Mouse (Mus musculus) neural tube, embryonic 11.5 days (tissue): ENCODE results near the gene Abca7. TPM values are rescaled to one million over a fixed set of nuclear protein-coding genes. Genes with fewer than 3 reads are reported as not detected.
A peak's percentile ranks its signal among the peaks of the same experiment; 100 is the strongest.

ENCODE experiments used
- ATAC-seq: fragments of 200-750 bp; cut with Nextera tagmentation; 2 replicates; pipeline ENCODE4 v1.8.0; 2017; ENCODE audit warnings: moderate number of reproducible peaks, mild to moderate bottlenecking, moderate TSS enrichment, moderate library complexity; ENCODE audit not compliant: insufficient read depth, low FRiP score, low TSS enrichment
- DNase-seq: peaks from one replicate; pipeline ENCODE4 v3.0.0-alpha.2; 2015; ENCODE audit warnings: low spot score
- H3K27ac ChIP-seq: fragments of 300-500 bp; sonication (generic); 2 replicates; pipeline ENCODE4 v1.5.1; 2014; ENCODE audit warnings: low read depth, mild to moderate bottlenecking, low read length
- H3K27me3 ChIP-seq: fragments of 300-500 bp; sonication (generic); 2 replicates; pipeline ENCODE4 v1.6.1; 2014; ENCODE audit warnings: mild to moderate bottlenecking, low read length, mixed read lengths; ENCODE audit not compliant: control insufficient read depth, insufficient read depth
- H3K36me3 ChIP-seq: fragments of 300-500 bp; sonication (generic); 2 replicates; pipeline ENCODE4 v1.6.1; 2014; ENCODE audit warnings: mild to moderate bottlenecking, low read length, moderate library complexity, mixed read lengths; ENCODE audit not compliant: control insufficient read depth, insufficient read depth
- H3K4me1 ChIP-seq: fragments of 300-500 bp; sonication (generic); 2 replicates; pipeline ENCODE4 v1.6.1; 2014; ENCODE audit warnings: low read length, mixed read lengths; ENCODE audit not compliant: control insufficient read depth, insufficient read depth
- H3K4me2 ChIP-seq: fragments of 300-500 bp; sonication (generic); 2 replicates; pipeline ENCODE4 v1.6.1; 2014; ENCODE audit warnings: low read depth, mild to moderate bottlenecking, moderate library complexity
- H3K4me3 ChIP-seq: fragments of 300-500 bp; sonication (generic); 2 replicates; pipeline ENCODE4 v1.5.1; 2014; ENCODE audit warnings: low read depth, low read length
- H3K9ac ChIP-seq: fragments of 300-500 bp; sonication (generic); 2 replicates; pipeline ENCODE4 v1.6.1; 2014; ENCODE audit warnings: mild to moderate bottlenecking, low read length
- H3K9me3 ChIP-seq: fragments of 300-500 bp; sonication (generic); 2 replicates; pipeline ENCODE4 v1.6.1; 2016; ENCODE audit warnings: low read length; ENCODE audit not compliant: control insufficient read depth
- WGBS: fragments of 180-500 bp; shearing (Covaris S2); extraction: QIAGEN DNeasy Blood & Tissue Kit; methylation state at CpG from one replicate; pipeline ENCODE4 v1.1.7; 2014; 5-methylcytosine and 5-hydroxymethylcytosine counted together
- polyA plus RNA-seq: library from polyadenylated mRNA; unstranded; fragments of >200 nt; fragmentation: Nextera tagmentation; extraction: Ambion mirVana; gene quantifications from 2 replicates; pipeline ENCODE4 v1.2.1, GENCODE M21; 2014

Gene Abca7
- 4.3 and 7.0 TPM in 2 replicates for polyA plus RNA-seq

DNA sequence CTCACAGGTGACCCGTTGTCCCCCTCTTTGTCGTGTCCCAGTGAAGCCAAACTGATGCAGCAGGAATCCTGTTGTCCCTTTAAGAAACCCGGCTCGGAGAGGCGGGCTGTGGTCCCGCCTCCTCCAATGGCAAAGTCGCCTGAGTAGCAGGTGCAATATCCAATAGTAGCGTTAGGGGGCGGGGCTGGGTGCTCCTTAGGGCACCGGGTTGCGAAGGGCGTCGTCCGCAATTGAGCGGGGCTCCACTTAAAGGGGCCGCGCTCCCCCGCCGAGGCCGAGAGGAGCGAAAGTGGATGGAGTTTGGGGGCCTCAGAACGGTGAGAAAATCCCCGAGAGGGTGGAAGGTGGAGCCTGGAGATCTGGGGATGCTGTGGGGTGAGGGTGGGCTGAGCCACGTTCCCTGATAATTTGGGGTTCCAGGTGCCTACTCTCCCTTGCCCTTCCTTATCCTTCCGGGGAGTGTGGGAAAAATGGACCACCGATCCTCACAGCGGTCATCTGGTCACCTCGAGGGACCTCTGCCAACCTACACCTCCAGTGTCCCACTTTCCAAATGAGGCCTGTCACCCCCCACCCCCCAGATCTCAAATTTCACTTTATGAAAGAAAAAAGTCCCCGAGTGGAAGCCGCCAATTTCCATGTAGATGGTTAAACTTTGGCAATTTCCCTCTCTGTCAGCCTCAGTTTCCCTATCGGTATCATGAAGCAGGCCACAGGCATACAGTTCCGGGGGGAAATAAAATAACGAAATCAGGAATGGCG, at the start of gene Abca7:
Gene Abca7, plus strand, starts transcription at position 223 of the 762 bp plus-strand sequence.
- H3K9ac ChIP-seq: peak within 1 kb of the TSS; percentile 41
- no peaks in the 10 kb centered on the region for H3K27me3 ChIP-seq
- H3K27ac ChIP-seq: peak within 1 kb of the TSS; percentile 23; the same call in 1 of the 2 replicates
- peak within 1 kb of the TSS; percentile 64 for H3K4me2 ChIP-seq
- peaks cover 3% of the 10 kb centered on the region; the same call in 1 of the 2 replicates for H3K9me3 ChIP-seq
- DNase-seq (peak; percentile 97), ATAC-seq (peak; percentile 75)
- H3K4me1 ChIP-seq: peaks cover 5% of the 10 kb centered on the region; the same call in 1 of the 2 replicates
- no peaks in the 10 kb centered on the region; the same call in 1 of the 2 replicates for H3K36me3 ChIP-seq
- under 1% methylated on average over 34 of the region's 34 CpGs for WGBS
- H3K4me3 ChIP-seq: peak within 1 kb of the TSS; percentile 42

DNA sequence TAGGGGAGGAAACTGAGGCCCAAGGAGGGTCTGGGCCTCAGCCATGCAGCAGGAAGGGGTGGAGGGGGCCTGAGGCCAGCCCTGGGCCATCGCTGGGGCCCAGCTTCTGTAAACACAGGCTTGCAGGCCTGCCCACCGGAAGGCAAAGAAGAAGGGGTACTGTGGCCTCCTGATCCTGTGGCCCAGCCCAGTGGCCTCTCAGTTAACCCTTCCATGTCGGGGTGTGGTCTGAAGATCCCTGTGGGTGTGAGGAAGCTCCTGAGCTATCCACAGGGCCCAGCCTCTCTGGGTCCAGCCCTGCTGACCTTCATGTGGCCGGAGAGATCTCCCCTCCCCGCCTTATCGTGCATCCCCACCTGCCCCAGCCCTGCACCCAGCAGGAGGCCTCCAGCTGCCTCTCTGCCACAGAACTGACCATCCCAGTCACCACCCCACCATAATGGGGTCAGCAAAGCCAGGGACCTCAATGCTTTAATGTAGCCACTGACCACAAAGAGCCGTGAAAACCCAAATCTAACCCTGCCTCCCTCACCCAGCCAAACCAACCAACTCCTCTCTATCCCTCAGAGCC, 49.5 kb upstream of the Abca7 start:
- 0 out of 2 replicates have a peak overlapping the region, but pooled peaks have one; percentile 32 for H3K9ac ChIP-seq
- peak overlapping the region; percentile 7; the same call in 1 of the 2 replicates for H3K27ac ChIP-seq
- WGBS: 15% methylated on average over 7 of the region's 7 CpGs
- peaks cover 16% of the 10 kb centered on the region for H3K36me3 ChIP-seq
- ATAC-seq (peak; percentile 40), DNase-seq (no peak)
- H3K4me3 ChIP-seq: no peak overlapping the region
- no peaks in the 10 kb centered on the region for H3K27me3 ChIP-seq
- H3K9me3 ChIP-seq: no peaks in the 10 kb centered on the region
- H3K4me2 ChIP-seq: no peak overlapping the region
- H3K4me1 ChIP-seq: peaks cover 30% of the 10 kb centered on the region

DNA sequence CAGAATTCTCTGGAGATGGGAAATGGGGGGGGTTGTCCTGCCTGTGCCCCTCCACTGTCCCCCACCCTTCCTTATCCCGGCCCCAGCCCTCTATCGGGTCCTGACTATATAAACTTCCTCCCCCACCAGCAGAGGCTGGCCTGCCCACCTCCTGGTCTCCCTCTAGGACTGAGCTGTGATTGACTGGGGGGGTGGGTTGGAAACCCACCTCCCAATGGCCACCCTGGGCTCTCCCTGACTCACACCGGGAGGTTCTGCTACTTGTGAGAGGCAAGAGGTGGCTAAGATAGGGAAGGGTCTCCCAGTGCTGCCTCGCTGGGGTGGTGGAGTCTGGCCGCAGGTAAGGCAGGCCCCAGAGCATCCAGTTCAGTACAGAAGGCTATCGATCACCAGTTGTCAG, 48.8 kb upstream of the Abca7 start:
- H3K4me3 ChIP-seq: no peak overlapping the region
- H3K27ac ChIP-seq: no peak overlapping the region
- no peaks in the 10 kb centered on the region for H3K27me3 ChIP-seq
- no peak for DNase-seq
- H3K9ac ChIP-seq: no peak overlapping the region
- 61% methylated on average over 6 of the region's 6 CpGs for WGBS
- no peaks in the 10 kb centered on the region for H3K9me3 ChIP-seq
- peaks cover 30% of the 10 kb centered on the region for H3K4me1 ChIP-seq
- H3K4me2 ChIP-seq: no peak overlapping the region
- H3K36me3 ChIP-seq: peaks cover 14% of the 10 kb centered on the region
- no peak for ATAC-seq

DNA sequence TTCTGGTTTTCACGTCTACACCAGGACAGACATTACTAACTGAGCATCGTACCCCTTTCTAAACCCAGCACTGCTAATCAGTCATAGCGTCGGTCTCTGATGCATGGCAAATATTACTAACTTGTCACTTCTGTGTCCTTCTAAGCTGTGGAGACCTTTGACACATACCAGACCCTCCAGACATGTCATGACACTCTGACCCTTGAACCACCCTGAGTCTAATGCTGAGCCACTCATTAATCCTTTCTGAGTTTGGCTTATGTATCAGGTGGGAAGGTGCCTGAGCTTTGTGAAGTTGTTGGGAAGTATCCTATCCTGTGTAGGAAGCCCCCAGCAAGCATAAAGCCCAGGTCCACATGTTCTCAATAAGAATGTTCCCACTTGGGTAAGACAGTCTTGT, 46.4 kb upstream of the Abca7 start:
- ATAC-seq (no peak), DNase-seq (no peak)
- H3K9me3 ChIP-seq: no peaks in the 10 kb centered on the region
- peaks cover 21% of the 10 kb centered on the region for H3K36me3 ChIP-seq
- H3K4me3 ChIP-seq: no peak overlapping the region
- peaks cover 22% of the 10 kb centered on the region for H3K4me1 ChIP-seq
- no peak overlapping the region for H3K4me2 ChIP-seq
- no peak overlapping the region for H3K9ac ChIP-seq
- no peaks in the 10 kb centered on the region for H3K27me3 ChIP-seq
- 91% methylated on average over 4 of the region's 4 CpGs for WGBS
- no peak overlapping the region for H3K27ac ChIP-seq

DNA sequence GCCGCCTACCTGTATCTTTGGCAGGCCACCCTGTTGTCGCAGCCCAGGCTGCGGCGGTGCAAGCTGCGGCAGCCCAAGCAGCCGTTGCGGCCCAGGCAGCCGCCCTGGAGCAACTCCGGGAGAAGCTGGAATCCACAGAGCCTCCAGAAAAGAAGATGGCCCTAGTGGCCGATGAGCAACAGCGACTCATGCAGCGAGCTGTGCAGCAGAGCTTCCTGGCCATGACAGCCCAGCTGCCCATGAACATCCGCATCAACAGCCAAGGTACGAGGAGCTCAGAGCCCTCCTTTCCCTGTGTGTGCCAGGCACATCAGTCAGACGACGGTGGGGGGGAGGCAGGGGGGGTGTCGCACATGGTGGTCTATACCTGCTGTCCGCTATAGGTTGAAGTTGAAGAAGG, 45.6 kb upstream of the Abca7 start:
- H3K27me3 ChIP-seq: no peaks in the 10 kb centered on the region
- H3K27ac ChIP-seq: no peak overlapping the region
- H3K4me3 ChIP-seq: no peak overlapping the region
- no peak overlapping the region for H3K4me2 ChIP-seq
- peaks cover 15% of the 10 kb centered on the region for H3K4me1 ChIP-seq
- ATAC-seq (no peak), DNase-seq (no peak)
- H3K9ac ChIP-seq: no peak overlapping the region
- peaks cover 21% of the 10 kb centered on the region for H3K36me3 ChIP-seq
- no peaks in the 10 kb centered on the region for H3K9me3 ChIP-seq
- WGBS: 88% methylated on average over 18 of the region's 18 CpGs

DNA sequence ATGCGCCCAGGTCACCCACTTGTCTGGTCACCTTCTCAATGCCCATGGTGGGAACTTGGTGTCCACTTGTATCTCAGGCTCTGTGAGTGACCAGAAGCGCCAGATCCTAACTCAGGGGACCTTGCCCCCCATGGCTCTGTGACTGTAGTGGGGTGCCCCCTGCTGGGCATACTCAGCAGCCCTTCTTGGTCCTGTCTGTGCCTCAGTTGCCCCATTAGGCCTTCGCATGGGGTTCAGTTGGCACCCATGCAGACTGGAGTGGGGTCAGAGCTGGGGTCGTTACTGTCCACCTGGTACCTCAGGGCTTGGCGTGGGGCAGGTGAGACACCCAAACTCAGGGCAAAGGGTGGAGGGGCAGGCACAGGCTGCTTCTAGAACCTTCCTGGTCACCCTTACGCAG, 42.3 kb upstream of the Abca7 start:
- no peak overlapping the region for H3K4me3 ChIP-seq
- ATAC-seq (no peak), DNase-seq (no peak)
- 82% methylated on average over 6 of the region's 6 CpGs for WGBS
- H3K9ac ChIP-seq: no peak overlapping the region
- no peak overlapping the region for H3K27ac ChIP-seq
- H3K9me3 ChIP-seq: no peaks in the 10 kb centered on the region
- H3K36me3 ChIP-seq: peaks cover 16% of the 10 kb centered on the region
- H3K4me1 ChIP-seq: no peaks in the 10 kb centered on the region
- H3K27me3 ChIP-seq: no peaks in the 10 kb centered on the region
- no peak overlapping the region for H3K4me2 ChIP-seq

DNA sequence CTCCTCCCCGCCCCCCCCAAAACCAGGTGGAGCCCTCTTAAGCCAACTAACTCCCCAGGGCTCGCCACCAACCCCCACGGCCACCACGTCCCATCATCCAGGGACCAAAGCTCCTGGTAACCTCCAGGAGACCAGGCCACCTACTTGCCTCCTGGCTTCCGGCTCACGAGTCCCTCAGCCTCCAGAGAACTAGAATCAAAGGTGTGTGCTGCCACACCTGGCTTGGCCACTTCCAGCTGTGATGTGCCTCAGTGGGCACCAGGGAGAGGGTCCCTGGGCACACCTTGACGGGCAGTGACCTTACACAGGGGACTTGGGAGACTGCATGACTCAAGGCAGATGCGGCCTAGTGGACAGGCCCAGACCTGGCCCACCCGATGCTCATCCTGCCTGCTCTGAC, 40.6 kb upstream of the Abca7 start:
- H3K9me3 ChIP-seq: no peaks in the 10 kb centered on the region
- no peak overlapping the region for H3K9ac ChIP-seq
- 77% methylated on average over 9 of the region's 9 CpGs for WGBS
- peaks cover 2% of the 10 kb centered on the region for H3K4me1 ChIP-seq
- H3K4me2 ChIP-seq: no peak overlapping the region
- no peak for ATAC-seq
- no peak for DNase-seq
- H3K4me3 ChIP-seq: no peak overlapping the region
- H3K27ac ChIP-seq: no peak overlapping the region
- H3K36me3 ChIP-seq: peaks cover 11% of the 10 kb centered on the region
- no peaks in the 10 kb centered on the region for H3K27me3 ChIP-seq

DNA sequence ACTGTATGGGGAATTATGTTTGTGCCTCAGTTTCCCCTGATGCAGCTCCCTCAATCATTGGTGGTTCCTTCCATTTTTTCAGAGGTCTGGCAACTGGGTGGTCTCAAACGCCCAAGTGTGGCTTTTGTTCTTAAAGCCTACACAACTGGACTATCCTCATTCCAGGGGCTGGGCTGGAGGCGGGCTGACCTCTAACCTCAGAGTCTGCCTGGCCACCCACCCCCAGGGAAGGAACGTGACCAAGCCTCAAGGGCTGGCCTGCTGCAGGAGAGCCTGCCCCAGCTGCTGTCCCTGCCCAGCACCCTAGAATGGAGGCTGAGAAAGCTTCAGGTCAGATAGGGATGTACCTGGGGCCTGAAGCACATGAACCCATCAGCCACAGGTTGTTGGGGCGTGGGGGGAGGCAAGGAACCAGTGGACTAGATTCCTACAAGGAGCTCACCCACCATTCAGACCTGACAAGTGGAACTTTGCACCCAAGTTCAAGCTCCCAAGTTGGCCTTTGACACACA, 39.6 kb upstream of the Abca7 start:
- WGBS: 28% methylated on average over 4 of the region's 4 CpGs
- H3K9me3 ChIP-seq: no peaks in the 10 kb centered on the region

More for the DNA sequence above, 39.6 kb upstream of the Abca7 start:
- Histone ChIP-seq H3K4me2 (no peak overlapping the region), H3K27ac (no peak overlapping the region), H3K4me3 (no peak overlapping the region), H3K27me3 (no peaks in the 10 kb centered on the region), H3K9ac (no peak overlapping the region), H3K36me3 (peaks cover 7% of the 10 kb centered on the region), H3K4me1 (peaks cover 6% of the 10 kb centered on the region)
- no peak for DNase-seq
- ATAC-seq: no peak
